Mouse (Mus musculus): ENCODE data around the gene Slc34a2.

Gene Slc34a2

DNA sequence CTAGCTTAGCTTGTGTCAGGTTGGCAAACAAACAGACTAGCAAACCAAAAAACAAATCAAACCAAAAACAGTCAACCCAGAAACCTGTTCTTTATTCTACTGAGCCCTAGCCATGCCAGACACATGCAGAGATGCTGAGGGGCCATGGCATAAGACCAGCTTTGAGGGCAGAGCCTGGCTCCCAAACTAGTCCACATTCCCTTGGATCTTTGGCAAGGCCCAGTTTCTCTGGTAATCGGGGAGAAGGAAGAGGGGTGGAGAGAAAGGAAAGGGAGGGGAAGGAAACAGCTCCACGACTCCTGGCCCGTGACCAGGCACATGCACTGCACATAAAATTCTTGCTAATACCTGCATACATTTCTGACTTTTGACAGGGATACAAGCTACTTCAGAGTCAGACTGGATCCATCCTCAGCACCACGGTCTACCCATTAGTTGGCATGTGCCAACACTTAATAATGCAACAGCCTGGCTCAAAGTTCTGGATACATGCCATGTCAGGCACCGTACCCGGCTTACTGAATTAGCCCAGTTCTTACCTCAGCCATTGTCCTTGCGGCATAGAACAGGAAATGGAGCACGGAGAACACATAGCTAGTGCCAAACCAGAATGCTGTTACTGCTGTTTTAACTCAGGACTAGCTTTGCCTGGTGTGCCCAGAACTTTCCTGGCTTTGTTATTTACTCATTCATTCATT, 12.5 kb upstream of the Slc34a2 start:
- in situ Hi-C loops (cut with MboI, MseI): loop anchor here (10.0 kb wide), 1 partner anchor 59 kb away; no protein-coding TSS in a partner anchor

DNA sequence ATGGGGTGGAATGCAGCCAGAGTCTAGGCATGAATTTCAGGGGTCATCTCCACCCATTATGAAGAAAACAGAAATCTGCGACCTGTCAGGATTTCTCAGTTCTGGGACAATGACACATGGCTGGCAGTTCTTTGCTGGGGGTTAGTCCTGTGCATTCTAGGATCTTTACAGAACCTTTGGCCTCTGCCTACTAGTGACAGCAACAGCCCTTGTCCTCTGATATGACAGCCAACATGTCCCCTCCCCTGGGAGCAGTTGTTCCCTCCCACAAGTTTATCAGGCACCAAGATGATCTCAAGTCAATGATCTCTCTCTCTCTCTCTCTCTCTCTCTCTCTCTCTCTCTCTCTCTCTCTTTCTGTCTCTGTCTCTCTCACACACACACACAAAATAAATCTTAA, 6.5 kb upstream of the Slc34a2 start:
- in situ Hi-C loops (cut with MboI, MseI): no loop called here

- in situ Hi-C loops (cut with MboI, MseI): no loop called here
These were observed 4.3 kb downstream of the Slc34a2 start for GRCm38 (mm10) chr5:53042034-53042748.

DNA sequence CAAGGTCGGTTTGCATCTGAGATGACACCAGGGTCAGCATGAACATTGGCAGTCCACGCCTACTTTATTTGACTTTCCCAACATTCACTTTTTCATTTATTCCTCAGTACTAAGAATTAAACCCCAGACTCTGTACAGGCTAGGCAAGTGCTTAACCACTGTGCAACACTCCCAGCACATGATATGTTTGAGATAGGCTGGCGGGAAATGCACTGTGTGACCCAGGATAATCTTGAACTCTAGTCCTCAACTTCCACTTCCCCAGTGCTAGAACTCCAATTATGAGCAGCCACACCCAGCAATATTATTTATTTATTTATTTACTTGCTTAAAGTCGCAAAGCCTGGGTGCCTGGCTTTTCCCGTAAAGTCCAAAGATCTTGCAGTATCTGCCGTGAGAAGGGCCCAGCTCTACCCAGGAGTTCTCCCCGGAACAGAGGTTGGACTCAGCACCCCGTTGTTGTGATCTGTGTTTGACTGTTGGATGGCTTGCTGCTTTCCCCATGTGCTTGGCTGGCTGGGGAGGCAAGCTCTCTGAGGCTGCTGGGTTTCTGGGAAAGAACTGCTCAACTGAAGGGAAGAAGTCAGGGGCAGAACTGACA, 5.0 kb downstream of the Slc34a2 start:
- in situ Hi-C loops (cut with MboI, MseI): no loop called here

DNA sequence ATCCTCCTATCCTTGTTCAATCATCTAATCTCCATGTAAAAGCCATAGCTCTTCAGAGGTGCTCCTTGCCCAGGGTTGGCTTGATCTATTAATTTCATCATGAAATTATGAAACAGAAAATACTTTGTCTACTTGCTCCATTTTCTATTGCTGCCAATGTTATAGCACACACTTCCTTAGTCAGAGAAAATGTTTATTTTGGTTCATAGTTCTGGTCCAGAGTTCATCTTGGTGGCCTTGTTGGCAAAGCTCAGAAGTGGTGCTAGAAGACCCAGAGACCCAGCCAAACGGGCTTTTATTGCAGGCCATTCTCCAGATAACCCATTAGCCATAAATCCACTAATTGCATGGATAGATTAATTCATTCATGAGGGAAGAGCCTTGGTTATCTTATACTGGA, 5.8 kb downstream of the Slc34a2 start:
- in situ Hi-C loops (cut with MboI, MseI): no loop called here

DNA sequence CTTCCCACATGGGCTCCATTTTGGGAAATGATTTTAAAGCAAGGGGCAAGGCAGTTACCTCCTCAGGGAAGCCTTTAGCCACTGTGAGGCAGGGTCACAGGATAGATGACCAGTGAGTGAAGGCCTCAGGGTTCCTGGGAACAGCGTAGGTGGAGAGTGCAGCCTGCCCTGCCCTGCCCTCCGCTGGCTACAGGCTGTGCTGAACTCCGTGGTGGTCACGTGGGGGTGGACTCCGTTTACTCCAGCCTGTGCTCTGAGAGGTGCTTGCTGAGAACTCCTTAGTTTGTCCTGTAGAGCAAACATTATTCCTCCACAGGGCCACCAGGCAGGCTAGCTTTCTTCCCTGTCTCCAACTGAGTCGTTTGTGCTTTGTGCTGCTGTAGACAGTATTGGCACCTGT, 10.1 kb downstream of the Slc34a2 start:
- in situ Hi-C loops (cut with MboI, MseI): no loop called here

DNA sequence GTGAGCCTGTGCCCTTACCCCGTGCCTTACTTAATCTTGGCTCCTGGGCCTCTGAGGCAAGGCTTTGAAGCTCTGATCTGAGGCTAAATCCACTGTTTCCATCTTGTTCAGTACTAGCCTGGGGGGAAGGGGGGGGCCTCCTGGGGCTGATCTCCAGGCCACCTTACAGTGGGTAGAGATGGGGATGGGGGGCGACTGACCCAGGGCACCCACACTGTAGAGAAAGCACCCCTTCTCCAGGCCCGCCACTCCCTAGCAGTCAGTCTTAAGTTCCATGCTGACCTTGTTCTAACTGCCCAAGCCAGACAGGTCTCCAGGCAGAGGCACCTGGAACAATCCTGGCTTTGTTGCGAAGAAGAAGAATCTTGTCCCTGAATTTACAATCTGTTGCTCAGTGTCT, 10.7 kb downstream of the Slc34a2 start:
- in situ Hi-C loops (cut with MboI, MseI): no loop called here

DNA sequence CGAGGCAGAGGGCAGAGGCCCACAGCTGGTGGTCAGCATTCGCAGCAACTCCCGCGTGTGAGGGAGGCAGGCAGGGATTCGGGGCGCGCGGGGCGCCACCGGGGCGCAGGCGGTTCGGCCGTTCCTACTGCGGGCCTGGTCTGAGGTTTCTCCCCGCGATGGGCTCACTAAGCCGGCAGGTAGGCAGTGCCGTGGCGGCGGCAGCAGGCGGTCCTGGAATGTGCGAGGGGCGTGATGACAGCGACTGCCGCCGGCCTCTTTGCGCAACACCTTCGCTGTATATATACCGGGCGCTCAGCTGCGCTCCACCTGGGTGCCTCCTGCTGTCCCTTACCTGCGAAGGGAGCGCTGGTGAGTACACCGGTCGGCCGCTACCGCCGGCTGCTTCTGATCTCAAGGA, 11.2 kb downstream of the Slc34a2 start:
- in situ Hi-C loops (cut with MboI, MseI): no loop called here

DNA sequence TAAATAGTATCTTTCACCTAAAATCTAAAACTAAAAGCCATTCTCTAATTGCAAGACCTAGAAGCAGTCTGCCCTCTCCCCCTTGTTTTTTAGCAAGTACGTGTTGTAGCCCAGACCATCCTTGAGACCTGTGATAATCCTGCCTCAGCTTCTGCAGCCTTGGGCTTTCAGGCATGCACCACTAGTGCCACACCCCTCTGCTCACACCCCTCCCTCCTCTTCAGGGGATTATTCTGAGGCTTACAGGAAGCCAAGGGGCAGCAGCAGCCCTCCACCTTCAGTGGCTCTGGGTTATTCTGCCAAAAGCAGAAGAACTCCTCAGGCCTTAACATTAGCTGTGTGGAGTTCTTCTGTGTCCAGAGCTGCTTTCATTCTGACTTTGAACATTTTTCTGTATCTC, 13.1 kb downstream of the Slc34a2 start:
- in situ Hi-C loops (cut with MboI, MseI): no loop called here

DNA sequence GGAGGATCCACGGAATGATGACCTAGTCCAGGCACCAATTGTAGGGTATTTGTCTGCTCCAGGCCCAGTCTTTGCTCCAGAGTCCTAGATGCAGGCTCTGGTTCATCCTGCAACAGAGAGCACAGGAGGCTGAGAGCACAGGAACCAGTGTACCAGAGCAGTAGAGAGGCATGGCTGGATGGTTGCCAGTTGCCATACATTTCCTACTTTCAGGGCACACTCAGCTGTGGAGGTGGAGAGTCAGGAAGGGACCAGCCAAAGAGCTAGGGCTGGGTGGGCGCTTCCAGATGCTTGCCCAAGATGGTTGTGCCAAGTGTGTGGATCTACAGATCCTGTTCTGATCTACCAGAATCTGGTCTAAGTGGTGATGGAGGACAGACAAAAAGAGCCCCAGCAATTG, 15.4 kb downstream of the Slc34a2 start:
- in situ Hi-C loops (cut with MboI, MseI): no loop called here

GRCm38 (mm10) chr5:53061532-53062130, 23.8 kb downstream of the Slc34a2 start:
- in situ Hi-C loops (cut with MboI, MseI): no loop called here

GRCm38 (mm10) chr5:53074553-53074952, 36.7 kb downstream of the Slc34a2 start:
- in situ Hi-C loops (cut with MboI, MseI): no loop called here

GRCm38 (mm10) chr5:53078453-53078852, 40.6 kb downstream of the Slc34a2 start:
- in situ Hi-C loops (cut with MboI, MseI): no loop called here

DNA sequence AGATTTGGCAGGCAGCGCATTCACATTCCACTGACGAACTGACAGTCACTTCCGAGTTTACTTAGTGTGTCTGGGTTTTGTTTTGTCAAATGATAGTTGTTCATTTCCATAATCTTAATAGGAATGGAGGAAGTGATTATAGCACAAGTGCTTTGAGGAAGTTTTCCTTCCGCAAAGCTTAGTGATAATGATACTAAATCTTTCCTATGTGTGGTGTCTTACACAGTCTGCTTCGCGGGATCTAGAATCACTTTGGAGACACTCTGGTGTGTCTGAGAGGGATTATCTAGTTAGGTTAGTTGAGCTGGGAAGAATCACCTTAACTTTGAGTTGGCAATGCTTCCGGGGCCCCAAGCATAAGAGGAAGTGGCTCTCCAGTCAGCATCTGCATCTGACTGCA, 49.6 kb downstream of the Slc34a2 start:
- in situ Hi-C loops (cut with MboI, MseI): loop anchor here (10.0 kb wide), 1 partner anchor 63 kb away; no protein-coding TSS in a partner anchor

GRCm38 (mm10) chr5:53091331-53091730, 53.5 kb downstream of the Slc34a2 start:
- in situ Hi-C loops (cut with MboI, MseI): no loop called here

- in situ Hi-C loops (cut with MboI, MseI): no loop called here
These were observed 64.1 kb downstream of the Slc34a2 start for GRCm38 (mm10) chr5:53101848-53102473.

GRCm38 (mm10) chr5:53104177-53104855, 66.4 kb downstream of the Slc34a2 start:
- in situ Hi-C loops (cut with MboI, MseI): no loop called here

DNA sequence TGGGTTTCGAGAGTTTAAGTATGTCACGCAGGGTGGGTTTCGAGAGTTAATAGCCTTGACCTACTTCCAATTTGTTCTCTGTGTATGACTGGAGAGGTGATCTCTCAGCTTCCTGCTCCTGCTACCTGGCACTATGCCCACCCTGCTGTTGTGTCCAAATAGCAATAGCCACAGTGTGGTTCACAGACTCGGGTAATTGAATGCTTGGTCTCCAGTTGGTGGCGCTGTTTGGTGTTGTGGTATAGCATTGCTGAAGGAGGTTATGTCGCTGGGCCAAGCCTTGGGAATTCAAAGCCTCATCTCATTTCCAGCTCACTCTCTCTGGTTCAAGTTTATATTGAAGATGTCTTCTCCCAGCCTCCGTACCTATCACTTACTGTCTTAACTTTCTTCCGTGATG, 67.8 kb downstream of the Slc34a2 start:
- in situ Hi-C loops (cut with MboI, MseI): no loop called here

DNA sequence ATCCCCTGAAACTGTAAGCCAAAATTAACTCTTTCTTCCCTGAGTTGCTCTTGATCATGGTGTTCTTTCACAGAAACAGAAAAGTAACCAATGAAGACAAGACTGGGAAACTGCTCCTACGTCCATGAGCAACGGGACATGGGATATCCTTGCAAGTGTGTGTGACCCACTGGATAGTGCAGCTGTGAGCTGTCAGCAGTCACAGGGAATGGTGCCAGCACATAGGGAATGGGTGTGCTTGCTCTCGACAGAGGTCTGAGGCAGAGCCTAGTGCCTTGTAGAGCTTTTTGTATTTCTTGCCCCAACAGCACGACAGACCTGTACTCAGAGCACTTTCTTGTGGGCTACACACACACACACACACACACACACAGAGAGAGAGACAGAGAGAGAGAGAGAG, 68.2 kb downstream of the Slc34a2 start:
- in situ Hi-C loops (cut with MboI, MseI): no loop called here

- in situ Hi-C loops (cut with MboI, MseI): no loop called here
These were observed 68.8 kb downstream of the Slc34a2 start for GRCm38 (mm10) chr5:53106731-53107130.

GRCm38 (mm10) chr5:53108026-53108425, 70.1 kb downstream of the Slc34a2 start:
- in situ Hi-C loops (cut with MboI, MseI): no loop called here

Measured in T-helper 2 cell (primary cell).